Mouse (Mus musculus) forebrain, embryonic 11.5 days (tissue): ENCODE measurements at regions not wholly inside any gene's neighbourhood (a gene's known extent, or its start where the extent isn't known, plus 50 kb on each side); places are given as distances from the start of the nearest gene placed in this dataset.

Source experiments
- ATAC-seq: fragments of 200-750 bp; cut with Nextera tagmentation; replicated peaks from 2 replicates; pipeline ENCODE4 v1.8.0; 2017; ENCODE audit warnings: moderate TSS enrichment; ENCODE audit not compliant: low FRiP score
- DNase-seq: peaks from one replicate; pipeline ENCODE4 v3.0.0-alpha.2; 2017; ENCODE audit warnings: low spot score
- H3K27ac ChIP-seq: fragments of 300-500 bp; sonication (generic); 2 replicates; pipeline ENCODE4 v1.5.1; 2014; ENCODE audit warnings: low read depth, low read length
- H3K27me3 ChIP-seq: fragments of 300-500 bp; sonication (generic); 2 replicates; pipeline ENCODE4 v1.6.1; 2014; ENCODE audit warnings: mild to moderate bottlenecking, low read length, mixed read lengths; ENCODE audit not compliant: control insufficient read depth, insufficient read depth
- H3K36me3 ChIP-seq: fragments of 300-500 bp; sonication (generic); 2 replicates; pipeline ENCODE4 v1.6.1; 2014; ENCODE audit warnings: mild to moderate bottlenecking, low read length, moderate library complexity, mixed read lengths; ENCODE audit not compliant: control insufficient read depth, insufficient read depth
- H3K4me1 ChIP-seq: fragments of 300-500 bp; sonication (generic); replicated peaks from 2 replicates; pipeline ENCODE4 v1.6.1; 2014; ENCODE audit warnings: low read length, mixed read lengths; ENCODE audit not compliant: control insufficient read depth, insufficient read depth
- H3K4me2 ChIP-seq: fragments of 300-500 bp; sonication (generic); 2 replicates; pipeline ENCODE4 v1.6.1; 2014; ENCODE audit warnings: low read depth, mild to moderate bottlenecking, low read length, moderate library complexity, mixed read lengths; ENCODE audit not compliant: severe bottlenecking
- H3K4me3 ChIP-seq: fragments of 300-500 bp; sonication (generic); 2 replicates; pipeline ENCODE4 v1.5.1; 2014; ENCODE audit warnings: low read depth, low read length
- H3K9ac ChIP-seq: fragments of 300-500 bp; sonication (generic); 2 replicates; pipeline ENCODE4 v1.6.1; 2014; ENCODE audit warnings: low read length
- H3K9me3 ChIP-seq: fragments of 300-500 bp; sonication (generic); 2 replicates; pipeline ENCODE4 v1.6.1; 2016; ENCODE audit warnings: low read length, mixed read lengths; ENCODE audit not compliant: control insufficient read depth
- WGBS: fragments of 180-500 bp; shearing (Covaris S2); extraction: QIAGEN DNeasy Blood & Tissue Kit; methylation state at CpG from one replicate; pipeline ENCODE4 v1.1.7; 2014; 5-methylcytosine and 5-hydroxymethylcytosine counted together

DNA sequence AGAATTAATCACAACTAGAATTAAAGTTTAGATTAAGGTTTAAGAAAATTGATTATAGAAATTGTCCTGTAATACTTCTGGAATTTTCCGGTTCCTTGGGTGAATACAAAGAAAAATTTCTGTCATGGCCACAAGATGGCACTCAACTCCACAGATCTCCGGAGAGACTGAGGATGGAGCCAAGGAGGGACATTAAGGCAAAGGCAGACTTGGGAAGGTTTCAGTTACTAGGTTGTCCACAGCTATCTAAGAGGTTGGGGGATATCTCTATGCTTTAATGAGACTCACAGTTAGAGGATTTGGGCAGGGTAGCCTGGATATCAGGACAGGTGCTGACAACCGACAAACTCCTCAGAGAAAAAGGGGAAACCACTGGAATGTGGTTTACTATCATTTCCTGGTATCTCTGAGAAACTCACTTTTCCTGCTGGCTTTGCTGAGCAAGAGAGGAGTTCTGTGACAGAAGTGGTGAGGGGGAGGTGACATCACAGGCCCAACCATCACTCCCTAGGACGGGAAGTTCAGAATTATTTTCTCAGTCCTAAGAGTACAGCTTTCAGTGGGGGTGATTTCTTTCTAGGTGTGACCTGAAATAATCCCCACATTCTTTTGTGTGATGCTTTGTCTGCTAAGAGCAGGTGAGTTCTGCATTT is 56.0 kb upstream of the 2210010C04Rik start:
- Histone ChIP-seq H3K4me1 (no peaks in the 10 kb centered on the region), H3K9me3 (no peaks in the 10 kb centered on the region), H3K4me2 (no peak overlapping the region), H3K4me3 (no peak overlapping the region), H3K36me3 (no peaks in the 10 kb centered on the region), H3K27me3 (no peaks in the 10 kb centered on the region), H3K27ac (no peak overlapping the region), H3K9ac (no peak overlapping the region)
- DNase-seq (no peak), ATAC-seq (no peak)
- 55% methylated on average over 4 of the region's 4 CpGs for WGBS
